Mouse (Mus musculus) lung, postnatal 0 days (tissue): ENCODE measurements around the gene Dscam.

Source experiments
- CTCF ChIP-seq: IDR thresholded peaks from 2 replicates; pipeline ENCODE4 v1.5.1; 2016; ENCODE audit warnings: antibody characterized with exemption, mild to moderate bottlenecking
- EP300 ChIP-seq: IDR thresholded peaks from 2 replicates; pipeline ENCODE4 v1.6.1; 2016; ENCODE audit warnings: antibody characterized with exemption, mild to moderate bottlenecking, control low read depth

GRCm38 (mm10) chr16:96932211-96932610 is 238.3 kb downstream of the Dscam start:
- TF ChIP-seq CTCF (no peak), EP300 (no peak)
